Mouse (Mus musculus): ENCODE measurements around the gene Slc12a7. TPM values are rescaled to one million over a fixed set of nuclear protein-coding genes. Genes with fewer than 3 reads are reported as not detected.

Gene Slc12a7
- total RNA-seq, 2 experiments from 2014 or later = 11.8 to 13.3 TPM

Other genes starting within 250 kb of the Slc12a7 start
- gene Slc6a3, start 196.3 kb upstream of the Slc12a7 start, total RNA-seq (2021) = not detected
- gene Clptm1l, start 129.1 kb upstream of the Slc12a7 start, total RNA-seq (2021) = 10 to 100 TPM; 62.5 to 67.4 TPM
- gene Tert, start 106.2 kb upstream of the Slc12a7 start, total RNA-seq (2021) = 1 to 10 TPM; 1.1 to 1.4 TPM
- gene Slc6a18, start 55.1 kb upstream of the Slc12a7 start, total RNA-seq (2021) = 1 to 10 TPM in 1 of 2 experiments, under 1 TPM in 1; 0.56 to 1.6 TPM
- gene Slc6a19, start 28.2 kb upstream of the Slc12a7 start, total RNA-seq (2021) = under 1 TPM; 0.08 to 0.29 TPM
- gene Nkd2, start 114.5 kb downstream of the Slc12a7 start, total RNA-seq (2021) = 1 to 10 TPM; 2.9 to 5.0 TPM
- 1 to 10 TPM; 5.1 to 7.4 TPM for gene Trip13, start 204.7 kb downstream of the Slc12a7 start, total RNA-seq (2021)
- 10 to 100 TPM; 25.8 to 29.1 TPM for gene Brd9, start 204.7 kb downstream of the Slc12a7 start, total RNA-seq (2021)
- not detected for gene Zdhhc11, start 230.8 kb downstream of the Slc12a7 start, total RNA-seq (2021)